Mouse (Mus musculus) gastrocnemius, postnatal 14 days (tissue): ENCODE results near the gene Pou3f1. TPM values are rescaled to one million over a fixed set of nuclear protein-coding genes. Genes with fewer than 3 reads are reported as not detected.
"Not testable (repeated sequence)": the region's sequence is repeated elsewhere in the genome, so short reads cannot be mapped to it uniquely, and the experiment has no call there.

Source experiments
- DNase-seq: peaks from one replicate; pipeline ENCODE4 v3.0.0; 2021; ENCODE audit warnings: mixed read lengths
- intact Hi-C: fragments of 180-260 bp; cut with DNase I; formaldehyde crosslinking; loops from one replicate; pipeline ENCODE4 v1.15.1; 2025; ENCODE audit warnings: low total_unique reads
- total RNA-seq, 2 experiments: library from RNA; stranded (reverse); gene quantifications; 2 replicates each; pipeline ENCODE4 v1.2.3; 2021

Gene Pou3f1
- total RNA-seq, 2 experiments from 2014 or later = 1.3 to 2.2 TPM

- DNase-seq = no peak
- intact Hi-C loops = no loop called here
Measured at GRCm38 (mm10) chr4:124705661-124706269, 49.2 kb downstream of the Pou3f1 start.

- intact Hi-C loops, DNase-seq: not testable (repeated sequence)
Measured at GRCm38 (mm10) chr4:124707381-124708199, 51.0 kb downstream of the Pou3f1 start.

- intact Hi-C loops = not testable (repeated sequence)
Measured at GRCm38 (mm10) chr4:124708200-124708517, 51.6 kb downstream of the Pou3f1 start.

GRCm38 (mm10) chr4:124708518-124709477 is 52.2 kb downstream of the Pou3f1 start:
- DNase-seq = peak; percentile 95
- intact Hi-C loops = no loop called here

More at GRCm38 (mm10) chr4:124708200-124708517, 51.6 kb downstream of the Pou3f1 start:
- not testable (repeated sequence) for DNase-seq

GRCm38 (mm10) chr4:124709961-124710446 is 53.4 kb downstream of the Pou3f1 start:
- peak; percentile 52 for DNase-seq
- intact Hi-C loops = loop anchor here (10.0 kb wide), 1 partner anchor 135 kb away; no protein-coding TSS in a partner anchor

Other genes with a start within 250 kb of the Pou3f1 start
- not detected for gene 3100002H09Rik, start 46.0 kb upstream of the Pou3f1 start, total RNA-seq
- 10 to 100 TPM; 16.5 to 20.4 TPM for gene Utp11, start 36.8 kb downstream of the Pou3f1 start, total RNA-seq
- gene Fhl3, start 43.9 kb downstream of the Pou3f1 start, total RNA-seq = 100 to 1,000 TPM in 1 of 2 experiments, 10 to 100 TPM in 1; 77.5 to 112 TPM
- gene Sf3a3, start 58.0 kb downstream of the Pou3f1 start, total RNA-seq = 10 to 100 TPM; 14.7 to 17.4 TPM
- gene Inpp5b, start 85.0 kb downstream of the Pou3f1 start, total RNA-seq = 1 to 10 TPM; 8.7 to 9.4 TPM
- gene Mtf1, start 145.3 kb downstream of the Pou3f1 start, total RNA-seq = 10 to 100 TPM in 1 of 2 experiments, 1 to 10 TPM in 1; 8.0 to 10.7 TPM
- gene Yrdc, start 193.9 kb downstream of the Pou3f1 start, total RNA-seq = 1 to 10 TPM; 7.9 to 8.4 TPM
- gene 1110065P20Rik, start 194.4 kb downstream of the Pou3f1 start, total RNA-seq = 10 to 100 TPM; 20.2 to 21.4 TPM
- under 1 TPM; 0.16 TPM for gene Maneal, start 205.4 kb downstream of the Pou3f1 start, total RNA-seq
- not detected for gene Epha10, start 224.1 kb downstream of the Pou3f1 start, total RNA-seq